Mouse (Mus musculus) large intestine, adult 2 months (tissue): Measurements from ENCODE around the gene Wwox. TPM values are rescaled to one million over a fixed set of nuclear protein-coding genes. Genes with fewer than 3 reads are reported as not detected.

Experiments used
- DNase-seq: peaks from one replicate; pipeline ENCODE4 v3.0.0-alpha.2; 2012; ENCODE audit warnings: low read depth, low spot score
- WGBS: fragments of 180-500 bp; shearing (Covaris S2); methylation state at CpG from one replicate; pipeline ENCODE4 v1.1.7; 2018; 5-methylcytosine and 5-hydroxymethylcytosine counted together
- polyA plus RNA-seq: library from polyadenylated mRNA; depleted of rRNA; stranded (reverse); fragments of >200 nt; gene quantifications from 2 replicates; pipeline ENCODE4 v1.2.3, GENCODE M21; 2012

Gene Wwox
- polyA plus RNA-seq, 1 experiment, result 4.3 TPM

DNA sequence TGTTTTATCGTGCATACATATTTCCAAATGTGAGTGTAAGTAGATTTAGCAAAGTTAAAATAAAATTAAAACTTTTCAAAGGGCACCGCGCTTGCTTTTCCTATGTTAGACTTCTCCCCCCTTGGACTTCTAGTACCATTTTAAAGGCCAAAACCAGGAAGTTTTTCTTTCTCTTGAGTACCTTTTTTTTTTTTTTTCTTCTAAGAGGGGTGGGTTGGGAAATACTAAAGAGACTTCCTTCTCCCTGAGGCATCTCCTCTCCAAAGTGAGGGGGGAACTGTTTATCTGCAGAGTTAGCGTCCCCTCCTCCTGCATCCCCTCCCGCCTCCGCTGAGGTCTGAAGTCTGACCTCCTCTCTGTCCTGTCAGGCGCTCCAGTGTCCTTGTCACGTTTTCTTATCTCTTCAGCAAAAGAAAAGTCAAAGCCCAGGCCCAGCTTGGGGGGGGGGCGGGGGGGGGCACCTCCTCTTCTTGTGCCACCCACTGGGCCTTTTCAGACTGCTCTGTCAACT lies 437.3 kb downstream of the Wwox start:
- DNase-seq, result no peak
- 71% methylated on average over 9 of the region's 9 CpGs for WGBS

DNA sequence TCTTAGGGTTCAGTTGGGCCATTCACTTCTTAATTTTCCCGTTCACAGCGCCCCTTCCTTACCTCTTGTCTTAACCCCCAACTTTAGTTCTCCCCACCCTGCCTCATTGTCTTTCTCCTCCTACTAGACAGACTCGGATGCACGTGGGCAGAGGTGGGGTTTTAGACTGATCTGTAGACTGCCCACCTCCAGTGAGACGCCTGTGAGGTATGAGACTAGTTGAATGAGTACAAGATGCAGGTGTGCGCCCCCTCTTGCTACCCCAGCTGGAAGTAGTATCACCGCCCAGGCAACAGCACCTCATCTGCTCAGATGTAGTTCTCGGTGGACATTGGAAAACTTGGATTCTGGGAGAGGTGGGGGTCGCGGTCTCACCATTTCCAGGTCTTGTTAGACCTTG lies 437.8 kb downstream of the Wwox start:
- WGBS, result 91% methylated on average over 10 of the region's 10 CpGs
- no peak for DNase-seq

DNA sequence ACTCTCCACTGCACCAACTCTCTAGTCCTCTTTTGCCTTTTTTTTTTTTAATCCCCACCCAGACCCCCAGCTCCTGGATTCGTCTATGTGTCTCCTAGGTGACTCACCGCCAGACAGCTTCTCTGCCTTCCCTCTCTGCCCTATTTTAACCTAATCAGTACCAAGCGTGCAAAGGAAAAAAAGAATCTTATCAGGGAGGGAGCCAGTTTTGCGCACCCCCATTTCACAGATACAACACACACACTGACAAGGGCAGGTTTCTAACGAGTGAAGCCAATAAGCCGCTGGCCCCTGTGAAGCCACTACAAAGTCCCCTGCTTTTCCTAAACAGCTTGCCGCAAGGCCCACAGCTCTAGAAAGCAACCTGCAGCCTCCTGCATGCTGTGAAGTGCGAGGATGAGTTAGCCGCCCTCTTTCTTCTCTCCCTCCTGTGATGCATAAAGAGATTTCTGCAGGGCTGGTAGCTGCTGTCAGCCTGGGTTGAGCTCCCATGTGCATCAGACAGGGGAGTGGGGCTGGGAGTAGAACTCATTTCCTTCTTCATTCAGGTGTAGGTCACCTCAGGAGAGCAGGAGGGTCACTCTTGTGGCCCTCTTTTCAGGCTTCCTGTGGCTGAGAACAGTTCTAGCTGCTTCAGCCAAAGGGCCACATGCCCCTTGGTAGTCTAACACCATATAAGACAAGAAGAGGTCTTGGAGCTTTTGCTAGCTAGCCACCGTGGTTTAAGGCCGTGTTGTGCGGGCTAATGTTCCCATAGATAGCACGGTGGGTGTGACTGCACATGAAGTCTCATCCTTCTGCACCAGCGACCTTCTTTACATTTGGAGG lies 439.2 kb downstream of the Wwox start:
- DNase-seq, result no peak
- WGBS, result 86% methylated on average over 14 of the region's 14 CpGs

DNA sequence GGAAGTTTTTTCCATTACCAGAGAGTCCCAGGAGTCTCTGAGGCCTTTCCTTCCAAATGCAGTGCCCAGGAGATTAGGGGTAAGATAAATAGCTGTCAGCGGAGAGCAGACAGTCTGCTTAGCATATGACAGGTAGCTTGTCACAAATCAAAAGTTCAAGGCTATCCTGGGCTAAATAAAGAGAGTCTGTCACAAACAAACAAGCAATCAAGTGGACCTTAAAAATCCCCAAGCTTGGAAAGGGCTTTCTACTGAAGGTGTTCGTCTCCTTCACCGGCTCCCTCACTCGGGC lies 439.8 kb downstream of the Wwox start:
- WGBS, result 93% methylated on average over 4 of the region's 4 CpGs
- DNase-seq, result no peak

DNA sequence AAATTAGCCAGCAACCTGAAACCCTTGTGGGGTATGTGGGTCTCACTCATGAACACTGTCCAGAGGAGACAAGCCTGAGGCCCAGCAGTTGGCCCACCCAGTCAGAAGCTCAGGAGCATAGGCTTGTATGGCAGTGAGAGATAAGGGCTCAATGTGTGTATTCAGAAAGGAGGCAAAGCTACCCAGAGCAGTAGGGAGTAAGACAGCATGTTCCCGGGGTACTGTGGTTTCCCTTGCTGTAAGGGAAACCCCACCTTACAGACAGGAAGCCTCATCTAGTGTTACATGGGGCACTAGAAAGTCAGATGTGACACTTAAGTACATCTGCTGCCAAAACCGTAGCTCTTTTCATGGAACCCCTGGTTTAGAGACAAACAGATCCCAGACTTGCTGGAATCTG lies 440.2 kb downstream of the Wwox start:
- WGBS, result 81% methylated on average over 2 of the region's 2 CpGs
- no peak for DNase-seq

DNA sequence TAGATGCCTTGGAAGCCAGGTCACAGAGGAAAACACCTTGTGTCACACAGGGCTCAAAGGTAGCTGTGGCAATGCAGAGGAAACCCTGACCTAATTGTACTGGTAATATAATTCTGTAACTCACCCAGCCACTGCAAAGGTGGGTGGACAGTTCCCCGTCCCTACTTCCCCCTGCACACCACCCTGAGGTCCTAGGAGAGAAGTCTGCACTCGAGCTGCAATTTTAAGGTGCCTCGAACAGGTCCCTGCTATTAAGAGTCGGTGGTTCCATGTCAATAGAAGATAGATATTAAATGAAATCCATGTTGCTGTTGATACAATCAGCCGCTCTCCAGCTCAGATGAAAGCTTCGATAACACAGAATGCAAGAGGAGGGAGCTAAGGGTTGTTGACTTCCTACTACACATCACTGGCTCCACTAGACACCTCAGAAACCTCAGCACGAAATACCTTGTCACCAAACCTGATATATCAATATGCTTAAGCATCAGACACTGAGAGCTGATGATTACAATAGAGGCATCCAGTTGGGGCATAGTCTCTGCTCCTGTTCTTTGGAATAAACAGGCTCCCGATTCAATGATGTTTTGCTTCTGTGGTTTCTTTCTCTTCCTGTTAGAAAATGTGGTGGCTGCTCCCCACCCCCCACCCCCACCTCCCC lies 441.1 kb downstream of the Wwox start:
- 72% methylated on average over 8 of the region's 8 CpGs for WGBS
- DNase-seq, result no peak

DNA sequence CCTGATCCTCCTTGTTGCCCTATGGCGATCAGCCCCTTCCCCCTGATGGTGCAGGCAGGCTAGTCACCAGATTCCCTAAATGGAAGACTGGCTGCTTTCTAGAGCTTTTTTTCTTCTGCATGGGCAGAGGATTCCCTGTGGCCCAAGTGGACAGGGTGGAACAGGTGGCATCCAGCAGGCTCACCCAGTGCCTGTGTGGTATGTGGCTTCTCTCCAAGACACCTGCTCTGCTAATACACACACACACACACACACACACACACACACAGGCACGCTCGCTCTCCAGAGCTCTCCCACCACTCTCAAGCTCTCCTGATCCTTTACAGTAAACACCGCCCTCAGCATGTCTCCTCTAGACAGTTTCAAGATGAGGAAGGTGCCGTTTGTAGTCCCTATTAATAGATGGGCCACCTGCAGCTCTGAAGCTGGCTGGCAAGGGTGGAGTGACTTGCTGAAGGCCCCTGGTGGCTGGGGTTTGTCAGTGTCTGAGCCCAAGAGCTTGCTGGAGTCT lies 442.5 kb downstream of the Wwox start:
- WGBS, result 28% methylated on average over 5 of the region's 5 CpGs
- DNase-seq, result no peak

DNA sequence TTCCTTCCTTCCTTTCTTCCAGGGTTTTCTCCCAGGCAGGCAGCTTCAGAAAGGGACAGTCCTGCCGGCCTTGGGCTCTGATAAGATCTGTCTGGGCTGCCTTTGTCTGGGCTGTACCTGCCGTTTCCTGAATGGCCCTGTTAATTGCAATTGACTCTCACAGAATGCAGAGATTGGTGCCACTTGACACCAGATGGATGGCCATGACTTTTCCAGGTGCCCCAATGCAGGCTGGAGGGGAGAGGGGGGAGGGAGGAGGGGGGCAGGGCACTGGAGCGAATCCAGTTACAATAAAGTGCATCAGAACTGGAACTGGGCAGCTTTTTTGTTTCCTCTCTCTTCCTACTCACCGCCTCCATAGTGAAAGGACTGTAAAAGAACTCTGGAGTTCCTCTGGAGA lies 443.0 kb downstream of the Wwox start:
- 26% methylated on average over 4 of the region's 4 CpGs for WGBS
- peak; percentile 25 for DNase-seq

DNA sequence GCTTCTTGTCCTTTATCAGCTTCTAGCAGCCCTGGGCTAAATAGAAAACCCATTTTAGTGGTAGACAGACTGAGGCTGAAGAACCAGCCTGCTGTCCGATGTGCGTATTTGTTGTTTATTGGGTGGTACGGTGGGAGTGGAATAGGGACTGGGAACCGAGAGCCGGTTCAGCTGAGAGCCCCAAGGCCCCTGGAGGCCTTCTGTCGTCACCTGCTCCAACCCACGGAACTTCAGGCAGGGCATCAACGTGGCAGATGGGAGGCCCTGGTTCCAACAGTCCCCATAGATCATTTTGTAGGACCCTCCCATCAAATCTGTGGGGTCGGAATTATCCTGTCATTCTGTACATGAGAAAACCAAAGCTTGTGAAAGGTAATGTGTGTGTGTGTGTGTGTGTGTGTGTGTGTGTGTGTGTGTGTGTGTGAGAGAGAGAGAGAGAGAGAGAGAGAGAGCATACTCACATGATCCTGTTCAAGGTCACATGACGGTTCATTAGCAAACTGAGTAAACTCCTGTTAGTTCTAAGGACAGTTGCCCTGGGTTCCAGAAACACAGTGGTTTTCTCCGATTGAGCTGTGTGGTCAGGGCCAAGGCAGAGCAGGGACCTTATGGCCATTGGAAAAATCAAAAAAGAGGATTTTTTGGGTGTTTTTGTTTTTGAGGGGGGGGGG lies 443.6 kb downstream of the Wwox start:
- DNase-seq, result no peak
- WGBS, result 53% methylated on average over 11 of the region's 11 CpGs

DNA sequence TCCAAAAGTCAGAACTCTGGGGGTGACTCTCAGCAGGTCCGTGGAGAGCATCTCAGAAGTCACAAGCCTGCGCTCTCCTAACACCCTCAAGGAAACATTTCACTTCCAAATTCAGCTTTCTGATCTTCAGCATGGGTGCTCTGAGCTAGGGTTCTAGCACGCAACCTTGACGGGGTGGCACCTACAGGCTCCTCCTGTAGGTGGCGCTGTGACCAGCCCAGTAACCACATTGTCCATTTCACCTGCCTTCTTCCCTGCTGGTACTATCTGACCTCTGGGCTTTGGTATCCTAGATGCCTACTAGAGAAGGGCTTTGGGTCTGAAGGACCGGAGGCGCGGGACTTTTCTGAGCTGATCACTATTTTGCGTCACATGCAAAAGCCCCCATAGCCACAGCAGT lies 444.5 kb downstream of the Wwox start:
- WGBS, result 86% methylated on average over 9 of the region's 9 CpGs
- DNase-seq, result no peak

DNA sequence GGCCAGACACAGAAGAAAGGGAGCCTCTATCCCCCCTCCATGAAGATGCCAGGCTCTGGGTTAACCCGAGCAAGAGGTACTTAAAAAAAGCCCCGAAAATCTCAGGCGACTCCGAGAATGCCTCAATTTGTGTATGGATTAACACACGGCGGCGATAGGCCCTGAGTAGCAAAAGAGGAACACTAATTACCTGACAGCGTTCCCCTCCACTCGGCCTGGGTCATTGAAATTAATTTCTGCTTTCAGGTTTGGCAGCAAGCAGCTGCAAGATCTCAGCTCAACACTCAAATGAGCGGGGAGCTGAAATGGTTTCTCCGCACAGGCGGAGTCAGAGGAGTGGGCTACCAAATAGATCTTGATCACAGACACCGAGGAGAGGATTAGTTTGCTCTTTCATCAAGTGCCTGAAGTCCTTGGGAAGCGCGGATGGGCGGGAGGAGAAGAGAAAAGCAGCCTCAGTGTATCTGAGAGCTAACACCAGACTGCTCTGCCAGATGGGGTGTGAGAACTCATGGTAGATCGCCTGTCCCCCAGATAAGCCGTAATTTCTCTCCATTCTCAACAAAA lies 445.7 kb downstream of the Wwox start:
- no peak for DNase-seq
- 84% methylated on average over 18 of the region's 18 CpGs for WGBS

DNA sequence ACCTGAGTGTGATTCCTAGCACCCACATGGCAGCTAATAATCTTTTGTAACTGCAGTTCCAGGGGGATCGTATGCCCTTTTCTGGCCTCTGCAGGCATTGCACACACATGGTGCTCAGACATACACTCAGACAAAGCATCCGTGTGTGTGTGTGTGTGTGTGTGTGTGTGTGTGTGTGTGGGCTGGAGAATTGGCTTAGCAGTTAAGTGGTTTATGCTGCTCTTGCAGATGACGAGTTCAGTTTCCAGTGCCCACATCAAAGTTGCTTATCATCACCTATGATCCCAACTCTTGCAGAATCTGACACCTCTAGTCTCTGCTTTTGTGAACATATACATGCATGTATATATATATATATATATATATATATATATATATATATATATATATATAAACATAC lies 448.9 kb downstream of the Wwox start:
- WGBS, result 93% methylated on average over 3 of the region's 3 CpGs
- DNase-seq, result no peak

DNA sequence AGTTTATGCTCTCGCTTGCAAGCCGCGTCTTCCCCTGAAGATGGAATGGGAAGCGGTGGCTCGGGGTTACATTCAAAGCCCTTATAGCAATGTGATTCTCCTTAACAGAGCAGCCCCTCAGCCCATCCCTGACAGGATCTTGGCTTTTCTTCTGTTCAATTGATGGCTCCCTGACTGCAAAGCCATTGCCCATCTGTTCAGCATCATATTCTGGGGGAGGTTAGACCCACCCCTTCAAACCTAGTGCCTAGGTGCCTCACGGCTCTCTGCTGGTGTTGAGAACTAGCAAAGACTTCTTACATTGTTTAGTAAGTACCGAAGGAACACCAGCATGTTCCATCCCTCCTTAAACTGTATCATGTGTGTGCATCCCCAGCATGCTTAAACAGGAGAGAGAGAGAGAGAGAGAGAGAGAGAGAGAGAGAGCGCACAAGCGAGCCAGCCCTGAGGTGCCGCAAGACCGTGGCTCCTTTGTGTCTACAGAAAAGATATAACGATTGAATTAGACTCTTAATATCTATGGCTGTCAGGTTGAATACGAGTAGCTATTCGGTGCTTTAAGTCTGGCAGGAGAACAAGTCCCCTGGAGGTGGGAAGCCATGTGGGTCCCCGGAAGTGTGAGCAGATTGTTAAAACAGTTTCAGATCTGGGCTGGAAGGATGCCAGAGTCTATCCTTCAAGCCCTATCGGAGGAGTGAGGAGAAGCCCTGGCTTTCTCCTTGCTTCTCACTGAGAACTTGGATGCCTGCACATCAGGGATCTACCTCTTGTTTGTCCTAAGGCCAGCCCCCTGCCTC lies 450.3 kb downstream of the Wwox start:
- 75% methylated on average over 16 of the region's 16 CpGs for WGBS
- DNase-seq, result no peak

DNA sequence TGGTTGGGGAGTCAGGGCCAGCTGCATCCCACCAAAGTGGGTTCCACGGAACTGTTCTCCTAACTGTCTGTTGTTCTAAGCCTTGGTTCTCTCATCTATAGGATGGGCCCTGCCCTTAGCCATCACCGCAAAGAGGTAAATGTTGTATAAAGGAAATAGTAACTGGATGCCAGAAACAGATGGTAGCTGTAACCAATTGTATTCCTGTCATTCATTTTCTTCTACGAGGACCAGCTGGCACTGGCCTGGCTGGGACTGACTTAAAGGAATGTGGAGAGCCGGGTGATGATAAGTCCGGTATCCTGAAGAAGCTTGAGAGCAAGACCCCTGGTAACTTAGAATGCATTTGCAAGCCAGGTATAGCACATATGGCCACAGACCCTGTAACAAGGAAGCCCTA lies 451.0 kb downstream of the Wwox start:
- 70% methylated on average over 5 of the region's 5 CpGs for WGBS
- DNase-seq, result no peak

DNA sequence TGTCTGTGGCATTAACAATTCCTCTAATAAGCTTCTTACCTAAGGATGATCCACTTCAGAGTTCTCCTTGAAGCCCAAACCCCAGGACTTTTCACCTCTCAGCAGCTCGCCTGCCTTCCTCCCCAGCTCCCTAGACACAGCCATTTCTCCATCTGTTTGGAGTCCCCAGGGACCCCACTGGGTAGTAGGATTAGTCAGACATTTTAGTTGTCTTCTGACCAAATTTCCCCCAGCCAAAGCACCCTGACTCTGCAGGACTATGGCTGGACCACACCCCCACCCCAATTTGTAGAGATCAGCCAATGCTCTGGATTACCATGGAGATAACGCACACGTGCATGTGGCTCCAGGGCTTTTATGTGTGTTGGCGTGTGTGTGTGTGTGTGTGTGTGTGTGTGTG lies 451.8 kb downstream of the Wwox start:
- DNase-seq, result no peak
- WGBS, result 89% methylated on average over 4 of the region's 4 CpGs

DNA sequence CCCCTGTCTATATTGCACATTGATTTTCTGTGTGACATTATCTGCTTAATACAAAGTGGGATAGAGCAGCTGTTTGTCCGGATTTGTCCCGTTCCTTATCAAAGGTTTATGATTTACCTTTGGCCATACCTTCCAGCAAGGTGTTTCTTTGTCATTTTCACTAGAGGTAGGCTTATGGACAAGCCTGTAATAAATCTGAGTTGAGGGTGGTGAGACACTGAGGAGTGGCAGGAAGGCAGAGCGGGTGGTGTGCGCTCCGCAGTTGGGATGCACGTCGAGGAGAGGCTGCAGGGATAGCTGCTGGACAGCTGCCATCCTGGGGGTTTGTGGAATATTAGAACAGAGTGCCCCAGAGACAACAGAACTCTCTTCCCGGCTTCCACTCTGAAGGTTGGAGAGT lies 458.0 kb downstream of the Wwox start:
- WGBS, result 26% methylated on average over 8 of the region's 8 CpGs
- DNase-seq, result no peak

DNA sequence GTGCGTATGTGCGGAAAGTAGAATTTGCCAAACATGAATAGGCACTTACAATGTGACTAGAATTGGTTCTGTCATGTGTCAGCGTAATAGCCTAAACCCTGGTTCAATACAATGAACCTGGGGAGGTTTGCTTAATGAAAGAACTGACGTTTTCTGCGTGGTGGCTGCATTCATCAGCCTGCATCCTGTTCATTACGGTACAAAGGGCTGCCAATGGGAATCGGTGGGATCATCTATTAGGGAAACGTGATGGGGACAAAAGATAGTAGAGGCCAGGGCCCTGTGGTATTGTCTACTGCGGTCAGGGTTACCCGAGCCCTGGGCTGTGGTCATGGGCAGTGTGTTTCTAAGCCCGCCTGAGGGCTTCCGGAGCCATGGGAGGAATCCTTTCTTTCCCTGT lies 459.7 kb downstream of the Wwox start:
- WGBS, result 97% methylated on average over 12 of the region's 12 CpGs
- DNase-seq, result no peak

DNA sequence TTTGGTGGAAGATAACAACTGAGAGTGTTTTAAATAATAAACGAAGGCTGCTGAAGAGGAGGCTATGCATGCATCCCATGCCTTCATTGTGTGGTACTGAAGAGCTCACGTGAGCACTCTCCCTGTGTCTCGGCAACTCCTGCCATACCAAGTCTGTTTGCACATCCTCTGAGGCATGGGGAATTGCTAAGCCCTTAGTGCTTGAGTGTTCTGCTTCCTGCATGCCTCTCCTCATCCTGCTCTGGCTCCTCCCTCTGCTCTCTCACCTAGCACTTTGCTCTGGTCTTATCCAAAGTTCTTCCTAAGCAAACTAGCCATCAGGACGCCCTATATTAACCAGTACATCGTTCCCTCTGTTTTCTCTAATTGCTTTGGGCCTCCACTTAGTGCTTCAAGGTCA lies 463.1 kb downstream of the Wwox start:
- WGBS, result 49% methylated on average over 5 of the region's 5 CpGs
- no peak for DNase-seq

DNA sequence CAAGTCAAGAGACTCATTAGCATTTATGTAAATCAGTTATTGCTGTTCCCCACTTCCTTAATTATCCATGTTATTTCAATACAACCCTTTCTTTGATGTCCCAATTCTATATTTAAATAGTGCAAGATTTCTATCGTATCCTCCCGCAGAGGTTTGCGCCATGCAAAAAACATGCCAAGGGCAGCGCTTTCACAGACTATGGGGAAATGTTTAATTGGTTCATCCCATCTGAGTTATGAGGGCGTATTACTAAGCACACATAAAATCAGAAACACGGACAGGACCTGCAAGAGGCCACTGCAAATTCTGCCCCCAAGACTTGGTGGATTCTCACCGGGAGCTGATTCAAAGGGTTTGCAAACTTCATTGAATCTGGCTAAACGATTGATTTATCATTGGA lies 468.6 kb downstream of the Wwox start:
- no peak for DNase-seq
- 90% methylated on average over 8 of the region's 8 CpGs for WGBS

DNA sequence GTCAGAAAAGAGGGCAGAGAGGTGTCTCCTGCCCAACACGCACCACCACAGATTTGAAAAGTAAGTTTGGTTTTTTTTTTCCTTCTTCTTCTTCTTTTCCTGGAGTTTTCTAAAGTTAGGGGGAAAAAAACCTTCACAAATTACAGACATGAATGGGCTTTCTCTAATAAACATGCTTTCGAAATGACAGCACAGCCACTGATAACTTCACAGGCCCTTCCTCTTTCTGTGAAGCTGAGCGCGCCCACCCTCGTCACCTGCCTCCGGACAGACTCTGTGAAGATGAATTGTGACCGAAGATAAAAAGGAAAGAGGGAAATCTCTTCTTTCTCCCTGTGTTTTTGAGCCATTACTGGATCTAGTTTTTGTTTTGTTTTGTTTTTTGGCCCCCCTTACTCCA lies 469.1 kb downstream of the Wwox start:
- no peak for DNase-seq

More for the DNA sequence above, 469.1 kb downstream of the Wwox start:
- WGBS, result 85% methylated on average over 7 of the region's 7 CpGs
